Mouse (Mus musculus) cortical plate, adult 2 months (tissue): ENCODE results near the gene Efcab12.

Experiments used
- CTCF ChIP-seq: fragments of 200-500 bp; IDR thresholded peaks from 2 replicates; pipeline ENCODE4 v1.5.1; 2011; ENCODE audit warnings: mild to moderate bottlenecking, control low read depth, low read length; ENCODE audit not compliant: insufficient read depth; ENCODE audit errors: extremely low read depth
- POLR2A ChIP-seq: fragments of 200-500 bp; IDR thresholded peaks from 2 replicates; pipeline ENCODE4 v1.6.1; 2011; ENCODE audit warnings: mild to moderate bottlenecking, low read length, control low read depth; ENCODE audit not compliant: insufficient read depth; ENCODE audit errors: extremely low read depth

DNA sequence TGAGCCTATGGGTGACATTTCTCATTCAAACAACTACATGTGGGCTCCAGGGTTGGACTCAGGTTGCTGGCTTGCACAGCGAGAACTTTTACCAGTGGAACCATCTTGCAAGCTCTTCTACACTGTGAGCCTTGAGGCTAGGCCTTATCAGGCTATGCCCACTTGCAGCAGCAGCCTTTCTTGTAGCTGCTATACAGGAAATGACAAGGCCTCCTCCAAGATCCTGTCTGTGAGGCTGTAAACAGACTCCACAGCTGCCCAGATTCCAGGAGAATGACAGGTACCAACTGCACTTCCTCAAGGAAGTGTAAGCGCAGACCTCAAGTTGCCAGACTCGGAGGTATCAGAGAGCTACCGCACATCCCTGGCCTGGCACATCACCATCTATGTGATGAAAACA is 70.0 kb downstream of the Efcab12 start:
- TF ChIP-seq CTCF (no peak), POLR2A (no peak)
